Mouse (Mus musculus) gastrocnemius, adult 2 months (tissue): ENCODE data around the gene Klrg2. TPM values are rescaled to one million over a fixed set of nuclear protein-coding genes. Genes with fewer than 3 reads are reported as not detected.

Source experiments
- DNase-seq: peaks from one replicate; pipeline ENCODE4 v3.0.0; 2022
- H3K27ac ChIP-seq: fragments of 200-600 bp; 2 replicates; pipeline ENCODE4 v1.8.1; 2022; ENCODE audit warnings: mild to moderate bottlenecking
- H3K4me3 ChIP-seq: fragments of 200-600 bp; 2 replicates; pipeline ENCODE4 v1.8.1; 2022; ENCODE audit warnings: mild to moderate bottlenecking, moderate library complexity
- CTCF ChIP-seq: fragments of 200-600 bp; IDR thresholded peaks from 2 replicates; pipeline ENCODE4 v1.8.1; 2022; ENCODE audit warnings: antibody characterized with exemption, mild to moderate bottlenecking, moderate library complexity
- intact Hi-C: fragments of 180-260 bp; cut with DNase I; formaldehyde crosslinking; loops from one replicate; pipeline ENCODE4 v1.15.1; 2025
- total RNA-seq, 2 experiments: library from RNA; stranded (reverse); gene quantifications; 2 replicates each; pipeline ENCODE4 v1.2.3; 2021

Klrg2 gene
- total RNA-seq, 2 experiments from 2014 or later = 0.17 TPM; not detected in 1

- peak; percentile 28; the same call in 1 of the 2 replicates for TF ChIP-seq CTCF
- no peak overlapping the region for H3K4me3 ChIP-seq
- intact Hi-C loops = no loop called here
- H3K27ac ChIP-seq = no peak overlapping the region
- DNase-seq = no peak
Observed at GRCm38 (mm10) chr6:38649545-38649944, 12.5 kb upstream of the Klrg2 start.

GRCm38 (mm10) chr6:38643039-38643438 lies 6.0 kb upstream of the Klrg2 start:
- no peak overlapping the region for H3K27ac ChIP-seq

GRCm38 (mm10) chr6:38642593-38642992 lies 5.6 kb upstream of the Klrg2 start:
- intact Hi-C loops = no loop called here
- H3K27ac ChIP-seq = no peak overlapping the region
- no peak for DNase-seq
- H3K4me3 ChIP-seq = no peak overlapping the region
- TF ChIP-seq CTCF = no peak

More at GRCm38 (mm10) chr6:38643039-38643438, 6.0 kb upstream of the Klrg2 start:
- intact Hi-C loops = no loop called here
- TF ChIP-seq CTCF = no peak
- H3K4me3 ChIP-seq = no peak overlapping the region
- DNase-seq = no peak

GRCm38 (mm10) chr6:38641645-38642044 lies 4.6 kb upstream of the Klrg2 start:
- no peak for DNase-seq
- intact Hi-C loops = no loop called here
- no peak for TF ChIP-seq CTCF
- no peak overlapping the region for H3K4me3 ChIP-seq
- no peak overlapping the region for H3K27ac ChIP-seq

GRCm38 (mm10) chr6:38641228-38641627 lies 4.2 kb upstream of the Klrg2 start:
- H3K4me3 ChIP-seq = no peak overlapping the region; the same call in 1 of the 2 replicates
- intact Hi-C loops = no loop called here
- TF ChIP-seq CTCF = no peak
- no peak for DNase-seq
- H3K27ac ChIP-seq = no peak overlapping the region

GRCm38 (mm10) chr6:38640401-38640800 lies 3.4 kb upstream of the Klrg2 start:
- no peak for DNase-seq
- Histone ChIP-seq H3K27ac (peak overlapping the region; percentile 28), H3K4me3 (peak overlapping the region; percentile 51)
- no peak for TF ChIP-seq CTCF
- intact Hi-C loops = no loop called here

GRCm38 (mm10) chr6:38635941-38636851 lies 846 bp downstream of the Klrg2 start:
- intact Hi-C loops = no loop called here
- peak overlapping the region; percentile 83 for H3K4me3 ChIP-seq
- peak overlapping the region; percentile 70 for H3K27ac ChIP-seq
- DNase-seq = peak; percentile 62
- TF ChIP-seq CTCF = no peak

GRCm38 (mm10) chr6:38634461-38634860 lies 2.6 kb downstream of the Klrg2 start:
- no peak for TF ChIP-seq CTCF
- DNase-seq = no peak
- H3K27ac ChIP-seq = no peak overlapping the region
- intact Hi-C loops = no loop called here
- no peak overlapping the region for H3K4me3 ChIP-seq

GRCm38 (mm10) chr6:38632826-38633225 lies 4.2 kb downstream of the Klrg2 start:
- no peak for DNase-seq
- no peak overlapping the region for H3K4me3 ChIP-seq
- no peak overlapping the region for H3K27ac ChIP-seq
- intact Hi-C loops = no loop called here
- TF ChIP-seq CTCF = no peak

GRCm38 (mm10) chr6:38629556-38629955 lies 7.5 kb downstream of the Klrg2 start:
- intact Hi-C loops = no loop called here

GRCm38 (mm10) chr6:38627486-38627885 lies 9.6 kb downstream of the Klrg2 start:
- DNase-seq = no peak
- intact Hi-C loops = no loop called here
- Histone ChIP-seq H3K4me3 (no peak overlapping the region), H3K27ac (no peak overlapping the region)
- TF ChIP-seq CTCF = no peak

More at GRCm38 (mm10) chr6:38629556-38629955, 7.5 kb downstream of the Klrg2 start:
- DNase-seq = no peak
- no peak for TF ChIP-seq CTCF
- H3K4me3 ChIP-seq = no peak overlapping the region
- no peak overlapping the region for H3K27ac ChIP-seq

GRCm38 (mm10) chr6:38627081-38627480 lies 10.0 kb downstream of the Klrg2 start:
- TF ChIP-seq CTCF = no peak
- DNase-seq = no peak
- H3K27ac ChIP-seq = no peak overlapping the region
- H3K4me3 ChIP-seq = no peak overlapping the region
- intact Hi-C loops = no loop called here

- intact Hi-C loops = no loop called here
- no peak overlapping the region for H3K27ac ChIP-seq
- DNase-seq = no peak
- no peak for TF ChIP-seq CTCF
- no peak overlapping the region for H3K4me3 ChIP-seq
Observed at GRCm38 (mm10) chr6:38626086-38626485, 11.0 kb downstream of the Klrg2 start.

- no peak for DNase-seq
- no peak overlapping the region for H3K27ac ChIP-seq
- intact Hi-C loops = no loop called here
- no peak overlapping the region for H3K4me3 ChIP-seq
- no peak for TF ChIP-seq CTCF
Observed at GRCm38 (mm10) chr6:38624439-38624838, 12.6 kb downstream of the Klrg2 start.
